Mouse (Mus musculus): ENCODE data around the gene Chn2.
A peak's percentile ranks its signal among the peaks of the same experiment; 100 is the strongest.

The Chn2 gene

DNA sequence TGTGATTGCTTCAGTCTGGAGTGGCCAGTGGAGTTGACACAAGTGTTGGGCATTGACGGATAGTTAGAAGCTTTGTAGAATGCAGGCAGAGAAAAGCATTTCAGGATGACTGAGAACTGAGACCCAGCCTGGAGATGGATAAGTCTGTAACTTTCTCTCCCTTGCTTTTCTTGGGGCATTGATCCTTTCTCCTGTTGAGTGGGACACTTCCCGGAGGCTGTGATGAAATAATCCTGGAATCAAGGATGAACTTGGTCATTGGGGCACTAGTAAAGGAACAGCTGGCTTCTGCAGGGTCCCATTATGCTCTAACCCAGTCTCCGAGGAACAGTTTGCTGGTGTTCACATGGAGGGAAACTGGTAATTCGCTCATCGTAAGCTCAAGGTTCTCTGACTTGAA is 4.2 kb downstream of the Chn2 start:
- DNase-seq, result no peak

DNA sequence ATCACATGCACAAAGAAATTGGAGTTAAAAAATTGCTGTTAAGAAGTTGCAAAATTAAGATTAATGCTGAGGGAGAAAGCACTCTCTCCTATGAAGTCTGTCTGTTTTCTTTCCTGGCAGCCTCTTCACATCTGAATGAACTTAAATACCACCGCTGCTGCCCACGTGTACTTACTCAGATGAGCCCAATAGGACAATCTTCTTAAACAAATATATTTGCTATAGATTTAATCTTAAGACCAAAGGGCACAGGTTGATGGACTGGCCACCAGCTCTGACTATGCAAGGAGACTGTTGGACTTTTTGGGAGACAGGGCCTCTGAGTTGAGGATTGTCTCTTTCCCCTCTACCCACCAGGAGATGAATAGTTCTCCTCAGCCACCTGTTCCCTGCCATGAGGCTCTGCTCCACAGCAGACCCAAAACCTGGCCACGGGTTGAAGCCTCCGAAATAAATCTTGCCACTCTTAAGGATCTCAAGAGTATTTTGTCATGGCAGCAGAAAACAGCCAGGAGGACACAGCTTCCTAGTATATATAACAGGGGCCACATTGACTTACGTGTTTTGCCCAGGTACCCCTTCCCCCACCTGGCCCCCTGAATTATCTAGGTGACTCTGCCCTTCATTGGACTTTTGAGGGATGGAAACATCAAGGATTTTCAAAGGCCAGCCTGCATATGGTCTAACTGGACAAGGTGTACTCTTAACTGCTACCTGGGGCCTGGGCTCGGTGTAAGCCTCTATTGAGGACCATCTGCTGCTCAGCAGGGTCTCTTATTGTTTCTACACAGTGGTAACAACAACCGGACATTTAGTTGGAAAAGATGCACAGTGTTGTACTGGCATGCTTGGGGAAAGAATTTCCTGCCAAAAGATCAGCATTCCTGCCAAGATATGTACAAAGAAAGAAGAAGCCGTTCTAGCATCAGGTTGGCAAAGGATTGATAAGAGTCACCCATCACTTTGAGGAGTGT is 6.7 kb downstream of the Chn2 start:
- no peak for DNase-seq

DNA sequence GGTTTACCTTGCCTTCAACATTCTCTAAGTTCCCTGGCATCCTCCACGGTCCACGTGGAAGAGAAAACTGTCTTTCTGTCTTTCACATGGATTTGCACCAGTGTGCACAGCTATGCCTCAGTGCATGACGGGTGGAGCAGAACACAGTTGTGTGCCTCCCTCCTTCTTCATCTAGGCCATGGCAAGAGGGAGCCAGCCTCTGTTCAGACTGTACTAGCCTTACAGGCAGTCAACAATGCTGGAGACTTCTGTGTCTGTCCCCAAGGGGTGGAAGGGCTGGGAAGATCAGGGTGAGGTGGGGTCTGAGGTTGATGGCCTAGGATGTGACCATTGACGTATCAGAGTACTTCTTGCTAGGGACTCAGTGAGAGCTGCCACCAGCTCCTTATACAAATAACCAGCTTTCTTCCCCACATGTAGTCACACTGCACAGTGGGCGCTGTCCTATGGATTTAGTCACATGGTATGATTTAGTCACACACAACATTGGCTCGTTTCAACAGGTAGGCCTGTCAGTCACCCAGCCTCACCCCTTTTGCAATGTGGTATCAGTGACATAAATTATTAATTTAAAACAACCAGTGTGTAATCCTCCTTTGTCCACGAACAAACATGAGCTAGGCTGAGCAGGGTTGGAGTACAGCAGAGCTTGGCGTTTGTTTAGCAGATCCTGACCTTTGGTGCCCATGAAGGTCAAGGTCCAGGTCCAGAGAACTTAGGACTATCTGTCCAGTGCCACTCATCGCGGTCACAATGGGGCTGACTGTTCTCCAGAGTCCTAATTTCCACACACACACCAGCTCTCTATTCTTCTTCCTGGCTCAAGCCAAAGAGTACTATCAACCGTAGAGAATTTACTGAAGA is 7.8 kb downstream of the Chn2 start:
- no peak for DNase-seq

DNA sequence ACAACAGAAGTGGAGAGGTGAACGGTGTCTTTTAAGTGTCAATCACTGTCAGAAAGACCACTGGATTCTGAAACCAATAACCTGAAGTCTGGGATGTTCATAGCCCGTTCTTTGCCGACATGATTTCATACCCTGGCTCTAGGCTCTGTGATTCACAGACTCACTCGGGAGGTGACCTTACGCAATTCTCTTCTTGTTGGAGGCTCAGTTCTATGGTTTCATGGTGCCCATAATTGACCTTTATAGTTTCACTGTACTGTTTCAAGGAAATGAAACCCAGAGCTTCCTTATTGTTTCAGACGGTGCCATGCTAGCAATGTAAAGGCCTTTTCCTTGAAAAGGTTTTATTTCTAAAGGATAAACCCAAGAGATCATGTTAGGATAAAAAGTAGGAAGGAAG is 9.4 kb downstream of the Chn2 start:
- no peak for DNase-seq

DNA sequence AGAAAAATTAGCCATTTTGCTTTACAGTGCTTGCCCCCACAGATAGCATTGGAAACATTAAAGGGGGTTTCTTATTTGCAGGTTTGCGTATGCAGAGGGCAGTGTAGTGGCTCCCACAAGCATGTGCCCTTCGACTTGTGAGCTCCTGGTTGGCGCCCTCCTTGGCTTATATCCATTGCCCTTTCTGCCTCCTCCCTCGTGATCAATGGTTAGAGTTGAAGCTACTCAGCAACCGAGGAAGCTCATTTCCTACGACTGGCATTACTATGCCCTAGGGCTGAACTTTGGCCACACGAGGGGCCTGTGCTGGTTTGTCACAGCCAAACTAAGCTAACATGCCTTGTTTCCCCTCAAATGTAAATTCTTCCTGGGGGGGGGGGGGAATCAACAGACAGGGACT is 11.8 kb downstream of the Chn2 start:
- no peak for DNase-seq

DNA sequence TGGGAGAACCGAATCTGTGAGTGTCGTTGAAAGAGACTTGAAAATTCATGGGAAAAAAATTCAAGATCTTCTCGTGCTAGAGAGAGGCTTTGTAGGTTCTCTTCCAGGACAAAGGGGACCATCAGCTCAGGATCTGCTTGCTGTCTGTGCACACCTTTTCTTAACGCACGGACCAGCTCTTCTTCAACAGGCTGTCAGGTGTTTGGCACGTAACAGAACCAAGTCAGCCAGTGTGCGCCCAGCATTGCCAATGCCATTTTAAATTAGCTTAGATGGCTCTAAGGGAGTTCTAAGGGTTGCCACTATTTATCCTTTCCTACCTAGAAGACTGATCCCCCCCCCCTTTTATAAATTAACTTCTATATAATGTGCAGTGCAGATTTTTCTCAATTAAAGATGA is 12.8 kb downstream of the Chn2 start:
- DNase-seq, result no peak

DNA sequence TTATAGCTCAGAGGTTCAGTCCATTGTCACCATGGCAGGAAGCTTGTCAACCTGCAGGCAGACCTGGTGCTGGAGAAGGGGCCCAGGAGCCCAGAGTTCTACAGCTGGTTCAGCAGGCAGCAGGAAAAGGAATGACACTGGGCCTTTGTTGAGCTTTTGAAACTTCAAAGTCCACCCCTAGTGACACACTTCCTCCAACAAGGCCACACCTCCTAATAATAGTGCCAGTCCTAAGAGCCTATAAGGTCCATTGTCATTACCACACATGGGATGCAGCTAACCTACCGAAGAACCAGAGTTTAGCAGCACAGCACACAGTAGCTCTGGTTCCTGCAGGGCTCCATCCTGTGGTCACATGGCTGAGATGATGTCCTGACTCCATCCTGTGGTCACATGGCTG is 13.3 kb downstream of the Chn2 start:
- no peak for DNase-seq

DNA sequence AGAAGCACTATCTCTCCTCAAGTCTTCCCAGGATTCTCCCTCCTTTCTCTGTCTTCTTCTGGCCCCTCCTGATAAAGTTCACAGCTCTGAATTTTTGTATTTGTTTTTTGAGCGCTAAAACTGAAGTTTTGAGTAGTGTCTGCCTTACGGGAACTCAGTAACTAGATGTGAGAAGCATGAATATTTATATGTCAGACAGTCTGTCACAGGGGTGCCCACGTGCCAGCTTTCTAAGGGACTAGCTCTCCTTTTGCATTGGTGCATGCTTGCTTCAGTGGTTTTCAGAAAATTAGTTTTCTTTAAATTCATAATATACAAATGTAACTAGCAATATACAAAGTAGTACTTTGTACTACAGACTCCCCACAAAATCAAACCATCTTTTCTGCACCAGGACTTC is 14.0 kb downstream of the Chn2 start:
- DNase-seq, result peak; percentile 35

DNA sequence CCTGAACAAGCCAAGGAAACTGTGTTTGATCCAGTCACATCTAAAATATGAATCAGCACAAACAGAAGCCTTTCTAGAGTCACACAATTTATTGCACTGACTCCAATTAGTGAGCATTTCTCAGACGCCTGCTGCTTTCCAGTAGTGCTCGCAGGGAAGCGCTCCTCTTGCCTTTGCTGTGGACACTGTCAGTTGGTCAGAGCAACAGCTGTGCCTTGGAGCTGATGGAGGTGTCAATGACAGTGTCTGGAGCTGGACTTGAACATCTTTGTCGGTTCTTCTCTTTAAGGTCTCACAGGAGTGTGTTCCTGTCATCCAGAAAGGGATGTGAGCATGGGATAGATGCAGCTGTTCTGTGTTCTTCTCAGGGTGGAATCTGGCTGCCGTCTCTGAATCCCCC is 16.0 kb downstream of the Chn2 start:
- DNase-seq, result no peak

DNA sequence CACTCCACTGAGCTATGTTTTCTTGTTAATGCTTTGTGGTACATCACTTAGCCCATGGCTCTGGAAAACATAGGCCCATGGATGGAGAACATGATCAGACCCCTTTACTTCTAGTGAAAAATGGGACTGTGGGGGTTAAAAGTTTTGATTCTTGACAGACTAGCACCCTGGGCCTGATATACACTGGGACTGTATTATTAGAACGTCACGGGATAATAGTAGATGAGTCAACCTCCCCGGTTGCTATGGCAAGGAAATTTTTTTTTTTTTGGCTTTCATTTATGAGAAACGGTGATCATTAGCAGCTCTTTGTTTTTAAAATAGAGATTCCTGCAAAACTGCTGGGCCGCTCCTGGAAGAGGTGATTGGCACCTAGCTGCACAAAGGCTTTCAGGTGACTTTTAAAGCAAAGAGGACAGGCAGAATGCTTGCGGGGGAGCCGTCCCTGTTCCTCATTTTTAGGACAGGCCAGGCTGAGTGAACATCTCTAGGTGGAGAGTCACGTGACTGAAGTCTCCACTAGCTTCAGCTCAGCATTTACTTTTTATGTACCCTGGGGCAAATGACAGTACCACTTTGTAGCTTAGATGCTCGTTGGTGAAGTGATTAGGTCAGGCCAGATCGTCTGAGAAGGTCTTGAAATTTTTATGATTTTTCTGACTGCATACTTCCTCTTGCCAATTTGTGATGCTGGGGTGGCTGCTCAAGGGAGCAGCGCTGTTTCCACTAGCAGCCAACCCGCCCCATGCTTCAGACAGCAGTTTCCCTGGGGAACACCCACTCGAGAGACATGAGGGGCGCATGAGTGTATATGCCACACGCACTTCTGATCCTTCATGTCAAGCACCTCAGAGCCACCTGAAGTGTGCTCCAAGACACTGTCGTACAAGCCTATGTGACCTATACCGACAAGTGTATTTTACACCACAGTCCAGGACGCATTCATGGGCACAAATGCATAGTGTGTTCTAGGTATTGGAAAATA is 17.5 kb downstream of the Chn2 start:
- DNase-seq, result no peak

DNA sequence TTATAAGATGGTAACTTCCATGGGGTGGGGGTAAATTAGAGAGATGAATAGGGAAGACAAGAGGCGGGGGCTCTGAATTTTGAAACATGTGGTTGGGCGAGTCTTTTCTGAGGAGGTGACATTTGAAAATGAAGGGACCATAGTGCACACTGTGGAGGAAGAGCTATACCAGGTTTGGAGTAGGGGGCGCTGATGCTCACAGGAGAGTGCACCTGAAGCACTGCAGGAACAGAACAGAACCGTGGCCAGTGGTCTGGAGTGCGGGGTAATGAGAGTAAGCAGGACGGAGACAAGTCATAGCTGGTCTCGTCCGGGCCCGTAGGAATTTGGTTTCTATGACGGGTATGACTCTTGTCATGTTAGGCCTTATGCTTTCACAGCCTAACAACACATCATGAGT is 18.3 kb downstream of the Chn2 start:
- no peak for DNase-seq

DNA sequence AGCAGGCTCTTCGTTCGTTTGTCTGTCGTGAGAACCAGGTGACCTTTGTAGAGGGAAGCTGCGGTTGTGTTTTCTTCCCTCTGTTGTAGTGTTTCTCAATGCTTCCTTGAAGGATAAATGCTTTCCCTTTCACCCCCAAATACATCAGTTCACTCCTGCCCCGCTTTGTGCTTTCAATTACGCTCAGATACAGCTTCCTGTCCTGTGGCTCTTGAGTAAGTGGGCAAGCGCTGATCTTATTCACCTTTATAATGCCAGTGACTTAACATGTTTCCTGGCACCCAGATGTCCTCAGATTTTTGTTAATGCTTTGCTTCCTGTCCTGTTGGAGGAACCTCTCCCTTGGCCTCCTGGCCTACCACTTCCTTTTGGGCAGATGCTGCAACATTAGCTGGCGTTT is 19.5 kb downstream of the Chn2 start:
- DNase-seq, result no peak

DNA sequence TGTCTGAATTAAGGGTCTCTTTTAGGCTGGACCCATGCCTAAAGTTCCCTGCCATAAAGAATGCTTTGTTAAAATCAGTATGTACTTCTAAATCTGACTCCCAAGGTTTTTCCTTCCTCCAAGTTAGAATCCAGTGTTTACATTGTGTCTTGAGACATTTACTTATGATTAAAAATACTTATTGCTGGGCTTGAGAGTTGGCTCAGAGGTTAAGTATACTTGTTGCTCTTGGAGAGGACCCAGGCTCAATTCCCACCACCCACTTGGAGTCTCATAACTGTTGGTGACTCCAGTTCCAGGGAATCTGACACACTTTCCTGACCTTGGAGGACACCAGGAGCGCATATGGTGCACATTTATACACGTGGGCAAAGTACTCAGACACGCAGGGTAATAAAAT is 20.9 kb downstream of the Chn2 start:
- DNase-seq, result no peak

DNA sequence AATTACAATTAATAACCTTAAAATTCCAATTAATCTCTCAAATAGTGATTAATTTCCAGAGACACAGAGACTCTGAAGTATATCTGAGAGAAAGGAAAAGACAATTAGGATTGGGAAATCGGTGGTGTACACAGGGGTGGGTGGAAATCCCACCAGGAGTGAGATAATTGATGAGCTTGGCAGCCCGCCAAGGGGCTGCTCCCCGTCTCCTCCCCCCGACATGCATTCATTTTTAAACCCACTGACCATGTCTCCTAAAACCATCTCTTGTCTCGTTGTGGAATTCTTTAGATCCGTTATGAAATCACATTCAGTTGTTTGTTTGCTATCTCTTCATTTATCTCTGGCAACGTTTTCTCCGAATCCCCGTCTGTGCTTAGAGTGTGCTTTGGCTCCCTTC is 22.0 kb downstream of the Chn2 start:
- no peak for DNase-seq

DNA sequence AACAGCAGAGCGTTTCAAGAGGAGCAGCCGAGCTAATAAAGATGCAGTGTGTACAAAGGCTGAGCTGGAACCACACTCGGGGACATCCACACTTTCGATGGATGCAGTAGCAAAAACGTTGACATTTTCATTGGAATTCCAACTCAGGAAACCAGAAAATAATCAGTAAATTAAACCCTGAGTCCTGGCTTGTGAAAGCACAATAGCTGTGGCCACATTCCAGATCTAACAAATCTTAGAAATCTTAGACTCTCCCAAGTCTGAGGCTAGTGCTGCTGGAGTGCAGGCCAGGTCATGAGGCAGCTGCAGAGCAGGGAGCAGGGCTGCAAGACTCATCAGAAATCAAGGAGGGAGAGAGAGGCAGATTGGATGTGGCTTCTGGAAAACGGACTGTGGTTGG is 24.5 kb downstream of the Chn2 start:
- no peak for DNase-seq

DNA sequence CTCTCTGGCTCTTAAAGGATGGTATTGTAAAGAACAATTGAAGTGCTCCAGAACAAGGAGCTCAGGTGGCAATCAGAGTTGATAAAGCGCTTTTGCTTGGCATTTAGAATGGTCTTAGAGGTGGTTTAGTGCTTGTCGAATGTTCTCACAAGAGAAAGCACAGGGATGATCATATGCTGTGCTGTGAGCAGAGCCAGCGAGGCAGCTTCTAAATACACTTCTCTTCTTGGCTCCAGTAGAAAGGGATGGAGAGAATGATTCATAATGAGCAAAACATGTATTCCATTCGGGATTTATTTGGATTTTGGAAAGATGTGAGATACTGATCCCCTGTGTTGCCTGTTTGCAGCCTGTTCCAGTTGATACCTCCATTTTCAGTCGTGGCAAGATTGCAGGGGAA is 28.0 kb downstream of the Chn2 start:
- DNase-seq, result no peak

DNA sequence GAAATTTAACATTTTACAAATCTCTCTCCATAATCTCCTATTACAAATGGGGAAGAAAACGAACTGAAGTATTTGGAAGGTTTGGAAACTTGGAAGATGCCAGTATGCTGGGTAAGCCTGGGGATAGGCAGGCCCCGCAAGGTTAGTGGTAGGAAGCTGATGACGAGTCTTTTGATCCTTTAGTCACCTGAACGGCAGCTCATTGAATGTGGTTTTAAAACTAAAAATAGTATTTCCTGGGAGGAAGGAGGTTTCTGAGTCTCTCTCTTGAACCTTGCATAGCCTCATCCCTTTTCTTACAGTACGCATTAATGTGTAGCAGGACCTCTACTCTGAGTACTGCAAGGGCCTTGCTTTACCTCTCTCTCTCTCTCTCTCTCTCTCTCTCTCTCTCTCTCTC is 29.5 kb downstream of the Chn2 start:
- DNase-seq, result no peak

DNA sequence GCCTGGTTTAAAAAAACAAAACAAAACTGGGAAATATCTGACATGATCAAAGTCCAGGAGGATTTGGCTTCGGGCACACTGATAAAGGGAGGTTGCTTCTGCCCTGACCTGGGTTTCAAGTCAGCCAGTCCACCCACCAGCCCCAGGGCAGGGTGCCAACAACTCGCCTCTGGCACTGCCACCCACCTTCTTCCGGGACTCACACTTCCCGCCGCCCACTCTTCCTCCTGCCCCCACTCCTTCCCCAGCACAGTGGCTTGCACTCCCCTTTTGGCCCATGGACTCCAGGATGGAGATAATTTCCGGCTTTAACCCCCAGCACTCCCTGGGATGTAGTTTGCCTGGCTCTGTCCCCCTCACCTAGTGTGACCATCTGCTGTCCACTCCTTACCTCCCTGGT is 31.4 kb downstream of the Chn2 start:
- peak; percentile 35 for DNase-seq

DNA sequence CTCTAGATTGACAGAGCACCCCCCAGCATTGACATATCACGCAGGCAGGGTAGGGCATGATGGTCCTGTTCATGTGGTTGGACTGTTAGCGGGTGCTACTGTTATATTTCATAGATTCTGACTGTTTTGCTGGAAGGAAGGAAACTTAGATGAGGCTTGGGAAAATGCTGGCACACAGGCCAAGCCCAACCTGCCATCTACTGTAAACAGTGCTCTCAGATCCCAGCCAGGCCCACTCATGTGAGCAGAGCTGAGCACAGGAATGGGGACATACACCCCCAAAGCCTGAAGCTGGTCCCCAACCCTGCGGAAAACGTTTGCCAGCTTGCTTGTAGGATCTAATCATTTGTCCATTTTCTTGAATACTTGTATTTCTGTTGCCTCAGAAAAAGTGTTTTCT is 32.1 kb downstream of the Chn2 start:
- DNase-seq, result no peak

DNA sequence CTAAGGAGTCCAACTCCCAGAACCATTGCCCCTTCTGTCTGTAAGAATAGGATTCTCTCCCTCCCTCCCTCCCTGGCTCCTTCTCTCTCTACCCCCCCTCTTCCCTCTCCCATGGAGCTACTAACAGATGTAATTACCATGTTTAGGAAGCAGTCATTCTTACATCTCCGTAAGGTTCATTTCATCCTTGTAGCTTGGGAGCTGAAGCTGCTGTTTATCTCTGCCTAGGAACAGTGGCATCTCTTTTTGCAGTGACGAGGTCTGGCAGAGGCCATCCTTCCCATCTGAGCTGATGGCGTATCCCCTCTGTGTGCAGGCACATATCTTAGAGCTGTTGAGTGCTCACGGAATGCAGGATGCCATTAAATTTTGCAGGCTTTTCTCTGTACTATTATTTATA is 35.1 kb downstream of the Chn2 start:
- no peak for DNase-seq

DNA sequence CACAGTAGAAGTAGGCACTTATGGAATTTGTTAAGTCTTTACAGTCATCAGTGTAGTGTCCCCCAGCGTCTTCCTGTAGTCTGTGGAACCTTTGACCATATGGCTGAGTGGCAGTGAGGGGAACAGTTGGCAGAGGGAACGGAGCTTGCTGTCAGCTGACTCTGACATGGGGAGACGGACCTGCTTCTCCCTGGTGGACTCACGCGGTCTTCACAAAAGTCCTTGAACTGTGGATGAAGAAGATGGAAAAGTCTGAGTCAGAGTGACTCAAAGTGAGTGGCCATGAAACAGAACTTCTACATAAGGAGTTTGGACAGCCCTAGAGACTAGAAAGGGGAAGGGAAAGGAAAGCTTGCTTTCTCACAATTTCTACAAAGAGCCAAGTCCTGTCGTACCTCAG is 36.1 kb downstream of the Chn2 start:
- DNase-seq, result no peak

DNA sequence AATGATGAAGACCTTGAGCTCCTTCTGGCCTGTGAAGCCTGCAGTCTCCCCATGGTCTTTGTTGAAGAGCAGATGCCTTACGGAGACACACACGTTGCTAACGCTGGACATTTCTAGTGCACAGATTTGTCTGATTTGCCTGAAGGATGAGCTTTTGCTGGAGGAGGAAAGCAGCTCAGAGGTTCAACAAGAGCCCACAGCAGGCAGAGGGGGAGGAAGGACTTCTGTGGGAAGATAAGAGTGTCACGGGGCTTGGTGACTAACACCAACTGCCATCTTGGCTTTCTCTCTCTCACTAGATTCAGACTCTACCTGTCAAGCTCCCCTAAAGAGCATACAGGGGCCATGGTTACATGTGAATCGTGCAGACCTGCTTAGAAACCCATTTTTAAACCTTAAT is 37.3 kb downstream of the Chn2 start:
- peak; percentile 21 for DNase-seq

DNA sequence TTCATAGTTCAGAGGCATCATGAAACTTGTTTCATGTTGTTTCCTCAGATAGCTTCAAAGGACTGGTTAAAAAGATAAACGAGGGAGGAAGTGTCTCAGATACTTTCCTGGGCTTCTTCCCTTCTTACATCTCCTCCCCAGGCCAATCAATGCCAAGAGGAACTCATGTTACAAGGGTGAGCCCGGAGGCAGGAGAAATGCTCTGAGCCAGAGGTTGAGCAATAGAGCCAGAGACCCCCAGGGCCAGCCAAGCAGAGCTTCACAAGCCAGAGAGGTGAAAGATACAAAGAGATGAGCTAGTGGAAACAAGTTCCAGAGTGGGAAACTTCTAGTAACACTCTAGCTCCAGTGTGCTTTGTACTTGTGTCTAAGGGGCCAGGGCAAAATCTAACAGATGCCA is 38.9 kb downstream of the Chn2 start:
- no peak for DNase-seq

All from right cerebral cortex, adult 18-20 months (tissue).